Mouse (Mus musculus) forebrain, postnatal 0 days (tissue): ENCODE results near the gene Lamc3. TPM values are rescaled to one million over a fixed set of nuclear protein-coding genes. Genes with fewer than 3 reads are reported as not detected.

Source experiments
- ATAC-seq: fragments of 200-750 bp; cut with Nextera tagmentation; 2 replicates; pipeline ENCODE4 v1.8.0; 2017; ENCODE audit warnings: mild to moderate bottlenecking, moderate library complexity
- DNase-seq: peaks from one replicate; pipeline ENCODE4 v3.0.0-alpha.2; 2015
- H3K27ac ChIP-seq: fragments of 300-500 bp; sonication (generic); 2 replicates; pipeline ENCODE4 v1.5.1; 2014; ENCODE audit warnings: low read depth, mild to moderate bottlenecking, antibody characterized with exemption, low read length, moderate library complexity, mixed read lengths
- H3K27me3 ChIP-seq: fragments of 300-500 bp; sonication (generic); 2 replicates; pipeline ENCODE4 v1.6.1; 2014; ENCODE audit warnings: mild to moderate bottlenecking, low read length, mixed read lengths; ENCODE audit not compliant: insufficient read depth
- H3K36me3 ChIP-seq: fragments of 300-500 bp; sonication (generic); 2 replicates; pipeline ENCODE4 v1.6.1; 2014; ENCODE audit warnings: mild to moderate bottlenecking, moderate library complexity; ENCODE audit not compliant: insufficient read depth
- H3K4me1 ChIP-seq: fragments of 300-500 bp; sonication (generic); 2 replicates; pipeline ENCODE4 v1.6.1; 2014; ENCODE audit warnings: antibody characterized with exemption; ENCODE audit not compliant: insufficient read depth
- H3K4me2 ChIP-seq: fragments of 300-500 bp; sonication (generic); 2 replicates; pipeline ENCODE4 v1.6.1; 2014; ENCODE audit warnings: low read depth, mild to moderate bottlenecking, moderate library complexity
- H3K4me3 ChIP-seq: fragments of 300-500 bp; sonication (generic); 2 replicates; pipeline ENCODE4 v1.5.1; 2014; ENCODE audit warnings: low read depth, low read length, mixed read lengths
- H3K9ac ChIP-seq: fragments of 300-500 bp; sonication (generic); 2 replicates; pipeline ENCODE4 v1.6.1; 2014; ENCODE audit warnings: mild to moderate bottlenecking
- H3K9me3 ChIP-seq: fragments of 300-500 bp; sonication (generic); 2 replicates; pipeline ENCODE4 v1.6.1; 2016; ENCODE audit warnings: low read length
- CTCF ChIP-seq: sonication (generic); IDR thresholded peaks from 2 replicates; pipeline ENCODE4 v1.5.1; 2016; ENCODE audit warnings: antibody characterized with exemption, control low read depth, low read depth
- WGBS: fragments of 180-500 bp; shearing (Covaris S2); extraction: QIAGEN DNeasy Blood & Tissue Kit; methylation state at CpG from one replicate; pipeline ENCODE4 v1.1.7; 2014; 5-methylcytosine and 5-hydroxymethylcytosine counted together
- polyA plus RNA-seq: library from polyadenylated mRNA; unstranded; fragments of >200 nt; fragmentation: Nextera tagmentation; extraction: Ambion mirVana; gene quantifications from 2 replicates; pipeline ENCODE4 v1.2.1, GENCODE M21; 2015
- total RNA-seq: library from RNA; depleted of rRNA; stranded (reverse); fragments of >200 nt; gene quantifications from 2 replicates; pipeline ENCODE4 v1.2.3, GENCODE M21; 2014

Lamc3 gene
- total and polyA plus RNA-seq, 2 experiments from 2014 or later, result 2.5 to 11.0 TPM

DNA sequence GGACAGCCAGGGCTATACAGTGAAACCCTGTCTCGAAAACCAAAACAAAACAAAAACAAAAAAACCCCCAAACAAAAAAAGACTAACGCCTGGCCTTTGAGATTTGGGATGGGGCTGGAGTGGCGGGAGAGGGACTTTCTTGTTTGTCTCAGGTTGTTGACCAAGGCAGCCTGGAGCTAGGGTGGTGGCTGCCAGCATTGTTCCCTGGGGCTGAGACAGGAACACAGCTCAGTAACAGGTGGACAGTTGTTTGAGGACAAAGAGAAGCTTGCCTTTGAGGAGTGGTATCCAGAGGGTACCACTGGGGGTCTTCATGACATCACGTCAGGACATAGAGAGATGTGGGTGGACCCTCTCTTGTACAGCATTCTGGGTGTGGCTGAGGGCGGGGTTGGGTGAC lies 68.6 kb downstream of the Lamc3 start:
- WGBS, result 88% methylated on average over 5 of the region's 5 CpGs
- no peaks in the 10 kb centered on the region for H3K27me3 ChIP-seq
- no peak overlapping the region for H3K4me3 ChIP-seq
- no peak overlapping the region for H3K9ac ChIP-seq
- no peak overlapping the region for H3K27ac ChIP-seq
- no peak for ATAC-seq
- TF ChIP-seq CTCF, result no peak
- DNase-seq, result no peak
- peaks cover 9% of the 10 kb centered on the region for H3K4me1 ChIP-seq
- H3K9me3 ChIP-seq, result no peaks in the 10 kb centered on the region
- H3K36me3 ChIP-seq, result no peaks in the 10 kb centered on the region
- H3K4me2 ChIP-seq, result no peak overlapping the region

DNA sequence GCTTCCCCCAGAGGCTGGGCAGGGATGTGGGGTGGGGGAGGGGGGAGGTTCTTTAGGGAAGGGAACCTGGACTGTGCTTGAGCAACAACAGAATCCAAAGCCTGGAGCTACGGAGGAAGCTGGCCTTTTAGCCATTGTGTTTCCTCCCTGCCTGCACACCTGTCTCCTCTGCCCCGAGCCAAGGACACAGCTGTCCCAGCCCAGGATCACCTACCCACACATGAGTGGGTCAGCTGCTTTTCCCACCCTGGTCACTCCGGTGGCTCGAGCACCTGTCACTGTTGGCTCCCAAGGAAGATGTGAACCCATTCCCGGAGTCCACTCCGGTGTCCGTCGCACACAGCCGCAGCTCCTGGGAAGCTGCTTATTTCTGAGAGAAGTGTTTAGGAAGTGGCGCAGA lies 70.1 kb downstream of the Lamc3 start:
- no peak for ATAC-seq
- H3K4me1 ChIP-seq, result 0 out of 2 replicates have a peak, but pooled peaks cover under 1% of the 10 kb centered on the region
- H3K27me3 ChIP-seq, result no peaks in the 10 kb centered on the region
- H3K4me2 ChIP-seq, result no peak overlapping the region
- no peaks in the 10 kb centered on the region for H3K36me3 ChIP-seq
- H3K4me3 ChIP-seq, result no peak overlapping the region
- no peak for TF ChIP-seq CTCF
- DNase-seq, result no peak
- 85% methylated on average over 10 of the region's 10 CpGs for WGBS
- no peak overlapping the region for H3K9ac ChIP-seq
- no peak overlapping the region for H3K27ac ChIP-seq
- no peaks in the 10 kb centered on the region for H3K9me3 ChIP-seq

DNA sequence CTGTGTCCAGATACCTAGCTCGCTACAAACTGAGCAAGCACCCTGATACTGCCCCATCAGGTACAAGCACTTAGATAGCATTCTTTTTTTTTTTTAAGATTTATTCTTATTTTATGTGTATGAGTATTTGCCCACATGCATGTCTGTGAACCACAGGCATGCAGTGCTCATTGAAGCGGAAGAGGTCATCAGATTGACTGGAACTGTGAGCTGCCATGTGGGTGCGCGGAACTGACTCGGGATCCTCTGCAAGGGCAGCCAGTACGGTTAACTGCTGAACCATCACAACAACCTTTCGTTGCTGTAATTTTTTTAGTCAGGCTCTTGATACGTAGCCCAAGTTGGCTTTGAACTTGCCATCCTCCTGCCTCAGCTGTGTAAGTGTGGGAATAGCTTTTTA lies 73.9 kb downstream of the Lamc3 start:
- no peak overlapping the region for H3K27ac ChIP-seq

DNA sequence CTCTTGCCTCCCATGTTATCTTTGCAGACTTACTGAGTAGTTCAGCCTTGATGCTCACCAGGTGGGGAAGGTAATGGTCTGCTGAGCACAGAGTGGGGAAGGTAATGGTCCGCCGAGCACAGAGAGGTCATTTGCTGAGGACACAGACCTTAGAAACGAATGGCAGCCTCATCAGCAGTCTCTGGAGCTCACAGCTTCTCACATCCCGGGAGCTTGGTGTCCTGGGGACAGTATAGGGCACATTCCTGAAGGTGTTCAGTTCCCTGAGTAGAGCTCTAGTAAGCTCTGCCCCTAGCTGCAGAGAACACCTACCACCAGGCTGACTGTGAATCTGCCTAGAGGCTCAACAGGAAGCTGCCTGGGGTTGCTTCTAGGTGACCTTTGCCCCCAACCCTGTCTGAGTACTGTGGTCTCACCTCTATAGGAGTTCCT lies 74.7 kb downstream of the Lamc3 start:
- H3K9ac ChIP-seq, result no peak overlapping the region
- peak overlapping the region; percentile 73 for H3K27ac ChIP-seq
- no peaks in the 10 kb centered on the region for H3K9me3 ChIP-seq
- ATAC-seq (no peak), DNase-seq (no peak)
- no peaks in the 10 kb centered on the region for H3K36me3 ChIP-seq
- H3K4me1 ChIP-seq, result no peaks in the 10 kb centered on the region
- no peaks in the 10 kb centered on the region for H3K27me3 ChIP-seq
- H3K4me2 ChIP-seq, result no peak overlapping the region
- H3K4me3 ChIP-seq, result no peak overlapping the region
- no peak for TF ChIP-seq CTCF
- 52% methylated on average over 4 of the region's 4 CpGs for WGBS

More for the DNA sequence above, 73.9 kb downstream of the Lamc3 start:
- H3K4me3 ChIP-seq, result no peak overlapping the region
- H3K9ac ChIP-seq, result no peak overlapping the region
- H3K36me3 ChIP-seq, result no peaks in the 10 kb centered on the region
- H3K27me3 ChIP-seq, result no peaks in the 10 kb centered on the region
- DNase-seq, result no peak
- H3K4me1 ChIP-seq, result no peaks in the 10 kb centered on the region
- WGBS, result 94% methylated on average over 8 of the region's 8 CpGs
- ATAC-seq, result no peak
- no peak overlapping the region for H3K4me2 ChIP-seq
- H3K9me3 ChIP-seq, result no peaks in the 10 kb centered on the region
- TF ChIP-seq CTCF, result no peak

DNA sequence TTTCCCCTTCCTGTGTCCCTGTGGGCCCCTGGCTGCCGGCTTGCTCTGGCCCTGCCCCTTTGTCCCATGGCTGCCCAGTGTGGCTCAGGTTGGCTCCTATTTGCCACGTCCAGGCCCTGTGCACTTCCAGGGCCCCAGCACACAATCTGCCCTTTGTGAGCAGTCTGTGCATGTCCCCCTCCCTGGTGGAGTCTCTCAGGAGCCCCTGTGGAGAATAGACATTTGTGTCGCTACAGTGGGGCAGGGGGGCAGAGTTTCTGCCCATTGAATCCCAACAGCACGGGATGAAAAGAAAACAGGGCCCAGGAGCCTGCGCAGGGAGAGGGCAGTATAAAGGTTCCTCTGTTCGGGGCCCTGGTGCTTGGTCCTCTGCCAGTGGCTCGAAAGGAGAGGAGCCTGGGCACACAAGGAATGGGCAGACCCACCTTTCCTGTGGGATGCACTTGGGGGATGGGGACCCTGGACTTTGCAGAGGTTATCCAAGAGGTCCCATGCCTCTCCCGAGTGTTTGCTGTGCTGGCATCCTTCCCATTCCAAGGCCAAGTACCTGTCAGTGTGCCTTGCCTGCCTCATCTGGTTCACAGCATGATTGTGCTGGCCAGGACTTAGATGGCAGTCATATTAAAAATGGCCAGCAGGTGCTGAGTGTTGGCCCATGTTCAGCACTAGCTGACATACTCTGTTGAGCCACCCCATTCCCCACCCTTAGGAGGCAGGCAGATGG lies 75.6 kb downstream of the Lamc3 start:
- no peaks in the 10 kb centered on the region for H3K9me3 ChIP-seq
- ATAC-seq, result peak; percentile 93
- H3K4me2 ChIP-seq, result no peak overlapping the region
- H3K4me1 ChIP-seq, result no peaks in the 10 kb centered on the region
- no peak overlapping the region for H3K9ac ChIP-seq
- no peak overlapping the region for H3K4me3 ChIP-seq
- no peaks in the 10 kb centered on the region for H3K27me3 ChIP-seq
- peak; percentile 45; the same call in 1 of the 2 replicates for TF ChIP-seq CTCF
- peak; percentile 73 for DNase-seq
- WGBS, result 16% methylated on average over 8 of the region's 8 CpGs
- no peaks in the 10 kb centered on the region for H3K36me3 ChIP-seq
- peak overlapping the region; percentile 73 for H3K27ac ChIP-seq

DNA sequence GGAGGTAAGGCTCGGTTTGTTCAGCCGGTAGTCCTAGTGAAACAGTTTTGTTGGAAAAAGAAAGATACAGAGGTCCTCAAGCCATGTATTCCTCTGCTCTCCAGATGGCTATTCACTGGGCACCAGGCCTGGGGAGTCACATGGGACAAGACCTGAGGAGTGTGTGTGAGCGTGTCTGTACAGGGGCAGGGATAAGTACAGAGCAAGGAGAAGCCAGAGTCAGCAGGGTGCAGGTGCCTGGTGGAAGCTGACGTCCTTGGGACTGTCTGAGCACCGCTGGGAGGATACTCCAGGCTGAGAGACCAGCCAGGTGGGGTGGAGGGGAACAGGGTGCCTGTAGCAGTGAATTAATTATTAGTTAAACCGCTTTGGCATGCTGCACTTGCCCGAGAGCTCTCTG lies 76.4 kb downstream of the Lamc3 start:
- ATAC-seq (no peak), DNase-seq (no peak)
- no peaks in the 10 kb centered on the region for H3K9me3 ChIP-seq
- no peaks in the 10 kb centered on the region for H3K27me3 ChIP-seq
- H3K4me2 ChIP-seq, result no peak overlapping the region
- TF ChIP-seq CTCF, result no peak
- H3K36me3 ChIP-seq, result no peaks in the 10 kb centered on the region
- no peak overlapping the region for H3K9ac ChIP-seq
- no peak overlapping the region for H3K4me3 ChIP-seq
- WGBS, result 55% methylated on average over 7 of the region's 7 CpGs
- peak overlapping the region; percentile 73 for H3K27ac ChIP-seq
- H3K4me1 ChIP-seq, result no peaks in the 10 kb centered on the region

DNA sequence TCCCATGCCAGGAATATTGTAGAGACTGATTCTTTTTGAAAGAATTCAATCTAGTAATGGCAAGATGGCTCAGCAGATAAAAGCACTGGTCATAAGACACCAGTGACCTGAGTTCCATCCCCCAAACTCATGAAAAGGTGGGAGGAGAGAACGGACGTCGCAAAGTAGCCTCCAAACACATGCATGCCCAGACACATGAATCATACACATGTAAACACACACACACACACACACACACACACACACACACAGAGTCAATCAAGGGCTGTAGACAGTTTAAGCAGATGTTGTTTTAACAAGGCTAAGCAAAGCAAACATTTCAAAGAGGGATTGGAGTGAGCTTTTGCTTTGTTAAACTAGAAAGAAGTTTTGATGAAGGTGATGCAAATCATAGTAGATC lies 77.1 kb downstream of the Lamc3 start:
- 86% methylated on average over 3 of the region's 3 CpGs for WGBS
- no peaks in the 10 kb centered on the region for H3K36me3 ChIP-seq
- TF ChIP-seq CTCF, result no peak
- no peak overlapping the region for H3K4me2 ChIP-seq
- H3K4me1 ChIP-seq, result no peaks in the 10 kb centered on the region
- ATAC-seq, result no peak
- no peak overlapping the region for H3K9ac ChIP-seq
- H3K9me3 ChIP-seq, result no peaks in the 10 kb centered on the region
- no peak for DNase-seq
- H3K27ac ChIP-seq, result no peak overlapping the region
- H3K27me3 ChIP-seq, result no peaks in the 10 kb centered on the region
- no peak overlapping the region for H3K4me3 ChIP-seq
